Mouse (Mus musculus) gonadal fat pad, adult 2 months (tissue): ENCODE measurements around the gene Cmtm3. TPM values are rescaled to one million over a fixed set of nuclear protein-coding genes. Genes with fewer than 3 reads are reported as not detected.
A peak's percentile ranks its signal among the peaks of the same experiment; 100 is the strongest.
"Not testable (repeated sequence)": the region's sequence is repeated elsewhere in the genome, so short reads cannot be mapped to it uniquely, and the experiment has no call there.

ENCODE experiments used
- DNase-seq: peaks from one replicate; pipeline ENCODE4 v3.0.0-alpha.2; 2012; ENCODE audit warnings: low read depth
- polyA plus RNA-seq: library from polyadenylated mRNA; depleted of rRNA; stranded (reverse); fragments of >200 nt; gene quantifications from 2 replicates; pipeline ENCODE4 v1.2.3, GENCODE M21; 2012; rRNA removed

The Cmtm3 gene
- polyA plus RNA-seq, result 60.8 and 67.8 TPM in 2 replicates

DNA sequence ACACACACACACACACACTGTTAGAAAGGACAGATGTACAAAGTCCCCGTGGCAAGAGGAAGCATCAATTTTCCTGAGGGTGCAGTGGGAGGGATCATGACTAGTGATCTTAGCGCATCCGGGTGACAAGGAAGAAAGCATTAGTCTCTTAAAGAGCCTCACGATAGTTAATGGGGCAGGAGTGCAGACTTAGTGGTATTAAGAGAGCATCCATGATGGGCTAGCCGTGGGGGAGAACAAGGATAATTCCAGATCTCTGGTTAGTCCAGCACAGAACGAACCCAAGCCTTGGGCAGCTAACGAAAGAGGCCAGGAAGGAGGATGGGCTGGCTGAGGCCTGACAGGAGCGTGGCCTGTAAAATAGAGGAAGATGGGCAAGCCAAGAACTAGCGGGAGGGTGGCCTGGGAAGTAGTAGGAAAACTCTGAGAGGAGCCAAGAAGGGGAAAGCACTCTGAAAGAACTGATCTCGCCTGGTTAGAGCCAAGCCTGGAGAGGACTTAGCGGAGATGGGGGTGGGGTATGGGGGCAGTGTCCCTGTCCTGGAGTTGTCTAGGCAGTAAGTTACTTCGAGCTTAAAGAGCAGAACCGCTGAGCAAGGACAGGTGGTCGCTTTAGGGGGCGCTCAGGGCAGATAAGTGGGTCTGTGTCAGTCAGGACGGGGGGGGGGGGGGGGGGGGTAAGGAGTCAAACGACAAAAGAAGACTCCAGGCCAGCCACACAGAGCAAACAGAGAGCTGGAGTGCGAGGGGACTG lies at the start of gene Cmtm3:
Gene Cmtm3 (plus strand): TSS at position 182 of the 754 bp plus-strand sequence.
- DNase-seq, result no peak

DNA sequence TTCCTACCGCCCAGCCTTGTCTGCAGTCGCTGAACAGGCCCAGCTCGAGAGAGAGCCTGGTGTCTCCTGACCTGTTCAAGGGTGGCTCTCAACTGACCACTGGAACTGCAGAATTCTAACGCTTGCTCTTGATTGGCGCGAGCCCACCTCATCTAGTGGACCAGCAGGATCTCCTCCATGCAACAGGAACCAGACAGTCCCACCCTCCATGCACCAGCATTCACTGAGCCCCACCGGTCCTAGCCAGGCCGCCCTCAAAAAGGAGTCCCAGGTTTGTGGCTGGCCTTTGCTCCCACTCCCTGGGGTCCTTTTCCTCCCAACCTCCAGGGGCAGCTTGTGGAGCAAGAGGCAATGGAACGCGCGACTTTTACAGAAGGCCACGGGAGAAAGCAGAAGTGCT lies 46.1 kb upstream of the Cmtm3 start, which contains the start of gene Cmtm2a:
Gene Cmtm2a (minus strand): TSS at position 101 of the 400 bp plus-strand sequence.
- not testable (repeated sequence) for DNase-seq

DNA sequence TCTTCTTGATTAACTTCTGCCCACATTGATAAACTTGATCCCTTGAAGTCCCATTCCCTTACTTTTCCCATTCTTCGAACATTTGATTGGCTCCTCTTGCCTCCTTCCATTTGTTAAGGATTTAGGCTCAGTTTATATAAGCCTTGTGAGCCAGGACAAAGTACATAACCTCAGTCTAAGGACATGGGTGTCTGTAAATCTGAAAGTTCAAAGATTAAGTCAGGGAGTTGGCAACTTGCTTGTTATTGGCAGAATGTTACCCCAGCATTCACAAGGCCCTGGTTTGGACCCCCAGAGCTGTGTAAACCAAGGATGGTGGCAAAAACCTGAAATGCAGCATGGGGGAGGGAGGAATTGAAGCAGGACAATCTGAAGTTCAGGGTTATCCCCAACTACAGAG lies 44.8 kb upstream of the Cmtm3 start:
- no peak for DNase-seq

DNA sequence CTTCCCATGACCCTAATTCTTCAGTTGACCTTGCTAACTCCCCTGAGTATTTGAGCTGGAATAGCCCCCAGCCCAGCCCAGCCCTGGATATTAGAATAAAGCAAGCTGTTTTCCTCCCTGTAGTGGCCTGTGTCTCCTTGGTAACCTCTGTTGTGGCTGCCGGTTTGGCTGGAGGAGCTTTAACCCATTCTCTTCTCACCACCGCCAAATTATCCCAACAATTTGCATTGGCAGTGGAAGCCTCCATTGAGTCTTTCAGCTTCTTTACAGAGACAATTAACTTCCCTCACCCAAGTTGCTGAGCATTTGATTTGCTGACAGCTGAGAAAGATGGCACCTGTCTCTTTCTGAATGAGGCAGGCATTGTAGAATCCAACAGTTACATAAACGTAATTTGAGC lies 37.6 kb upstream of the Cmtm3 start:
- DNase-seq, result not testable (repeated sequence)

DNA sequence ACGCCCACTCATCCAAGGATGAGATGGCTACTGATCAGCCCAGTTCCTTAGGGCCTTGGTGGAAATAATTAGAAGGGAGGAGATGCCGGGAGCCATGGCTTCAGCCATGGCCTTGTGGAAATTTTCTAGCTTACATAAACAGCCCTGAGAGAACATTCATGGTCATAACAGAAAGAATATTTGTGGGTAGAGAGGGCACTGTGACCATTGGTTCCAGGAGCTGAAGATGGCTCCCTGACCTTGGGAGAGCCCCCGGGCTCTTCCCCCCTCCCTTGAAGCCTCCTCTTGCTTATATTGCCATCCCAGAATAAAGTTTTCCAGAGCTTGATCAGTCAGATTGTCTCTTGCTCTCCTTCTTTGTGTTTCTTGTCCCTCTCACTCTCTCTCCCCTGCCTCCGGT lies 36.7 kb upstream of the Cmtm3 start:
- not testable (repeated sequence) for DNase-seq

DNA sequence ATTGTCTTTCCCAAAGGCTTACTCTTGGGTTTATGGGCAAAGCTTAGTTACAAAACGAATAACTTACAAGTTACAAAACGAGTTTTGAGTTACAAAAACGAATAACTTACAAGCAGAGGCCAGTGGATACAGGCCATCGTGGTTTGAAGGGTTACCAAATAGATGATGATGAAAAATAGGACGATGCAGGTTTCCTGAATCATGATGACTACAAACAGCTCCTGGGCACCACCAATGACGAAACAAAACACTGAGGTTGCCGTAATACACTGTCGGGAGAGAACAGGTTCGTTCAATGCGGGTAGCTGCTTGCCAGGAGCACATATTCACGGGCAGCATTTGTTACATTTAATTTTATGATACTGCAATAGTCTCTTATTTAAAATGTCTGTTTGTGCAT lies 34.2 kb upstream of the Cmtm3 start:
- peak; percentile 12 for DNase-seq

DNA sequence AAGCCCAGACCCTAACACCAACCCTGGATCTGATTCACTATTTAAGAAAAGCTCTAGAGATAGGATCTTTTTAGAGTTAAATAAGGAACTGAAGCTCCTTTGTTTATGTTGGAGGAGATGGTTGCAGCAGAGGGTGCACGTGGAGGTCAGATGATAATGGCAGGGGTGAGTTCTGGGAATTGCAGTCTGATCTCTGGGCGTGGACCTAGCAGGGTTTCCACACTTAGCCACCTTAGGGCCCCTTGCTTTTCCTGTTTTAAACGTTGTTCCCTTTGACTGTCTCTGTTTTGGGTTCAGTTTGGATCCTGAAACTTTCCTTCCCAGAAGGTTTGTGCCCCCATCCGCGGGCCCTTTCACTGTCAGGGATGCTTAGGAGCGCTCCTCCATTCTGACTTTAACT lies 30.9 kb upstream of the Cmtm3 start:
- not testable (repeated sequence) for DNase-seq

DNA sequence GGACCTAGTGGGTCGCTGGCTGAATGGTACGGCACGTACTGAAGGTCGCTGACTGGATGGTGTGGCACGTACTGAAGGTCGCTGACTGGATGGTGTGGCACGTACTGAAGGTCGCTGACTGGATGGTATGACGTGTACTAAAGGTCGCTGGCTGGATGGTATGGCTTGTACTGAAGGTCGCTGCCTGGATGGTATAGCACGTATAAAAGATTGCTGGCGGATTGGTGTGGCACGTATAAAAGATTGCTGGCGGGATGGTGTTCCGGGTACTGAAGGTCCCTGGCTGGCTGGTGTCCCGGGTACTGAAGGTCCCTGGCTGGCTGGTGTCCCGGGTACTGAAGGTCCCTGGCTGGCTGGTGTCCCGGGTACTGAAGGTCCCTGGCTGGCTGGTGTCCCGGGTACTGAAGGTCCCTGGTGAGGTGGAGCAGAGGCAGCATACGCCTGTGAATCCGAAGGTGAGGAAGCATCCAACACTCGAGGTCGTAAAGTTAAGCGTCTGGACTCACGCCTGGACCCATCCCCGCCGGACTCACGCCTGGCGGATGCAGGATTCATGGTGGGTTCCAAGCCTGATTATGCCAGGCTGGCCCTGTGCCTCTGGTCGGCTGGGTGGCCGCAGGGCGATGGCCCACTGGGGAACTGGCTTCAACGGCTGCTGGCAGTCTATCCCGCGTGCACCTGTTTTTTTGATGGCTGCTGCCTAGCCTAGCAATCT lies 29.6 kb upstream of the Cmtm3 start, which contains the start of the genes Gm45711 and Cmtm1:
Gene Gm45711 (minus strand): TSS at position 641 of the 715 bp plus-strand sequence.
Gene Cmtm1 (minus strand): TSS at position 705 of the 715 bp plus-strand sequence.
- not testable (repeated sequence) for DNase-seq

DNA sequence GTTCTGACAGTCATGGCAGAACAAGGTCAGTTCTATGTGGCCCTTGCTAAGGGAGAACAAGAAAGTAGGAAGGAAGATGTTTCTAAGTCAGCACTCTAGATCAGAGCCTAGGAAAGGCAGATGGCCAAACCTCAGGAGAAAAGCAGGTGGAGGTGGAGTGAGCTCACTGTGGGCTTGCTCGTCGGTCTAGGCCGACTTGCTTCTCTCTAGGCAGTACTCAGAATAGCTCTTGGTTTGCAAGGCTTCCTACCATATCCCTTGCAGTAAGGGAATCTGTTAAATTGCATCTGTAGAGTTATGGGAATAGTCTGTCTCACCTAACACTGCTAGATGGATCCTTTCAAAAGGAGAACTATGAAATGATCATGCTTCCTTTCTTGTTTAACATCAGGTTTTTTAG lies 27.2 kb upstream of the Cmtm3 start:
- not testable (repeated sequence) for DNase-seq

DNA sequence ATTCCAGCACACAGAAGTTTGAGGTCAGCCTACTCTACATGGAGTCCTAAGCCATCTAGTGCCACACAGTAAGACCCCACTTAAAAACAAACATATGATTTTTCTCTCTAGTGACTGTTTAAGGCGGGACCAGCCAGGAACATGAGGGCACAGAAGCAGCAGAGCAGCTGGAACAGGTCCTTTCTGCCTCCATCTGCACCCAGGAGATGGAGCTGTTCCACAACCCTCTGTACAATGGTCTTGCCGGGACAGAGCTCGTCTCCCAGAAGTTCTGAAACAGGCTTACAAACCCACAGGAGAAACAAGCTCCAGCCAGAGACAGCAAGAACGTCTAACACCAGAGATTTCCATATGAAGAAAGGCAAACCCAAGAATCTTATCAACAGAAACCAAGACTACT lies 25.9 kb upstream of the Cmtm3 start:
- DNase-seq, result no peak

DNA sequence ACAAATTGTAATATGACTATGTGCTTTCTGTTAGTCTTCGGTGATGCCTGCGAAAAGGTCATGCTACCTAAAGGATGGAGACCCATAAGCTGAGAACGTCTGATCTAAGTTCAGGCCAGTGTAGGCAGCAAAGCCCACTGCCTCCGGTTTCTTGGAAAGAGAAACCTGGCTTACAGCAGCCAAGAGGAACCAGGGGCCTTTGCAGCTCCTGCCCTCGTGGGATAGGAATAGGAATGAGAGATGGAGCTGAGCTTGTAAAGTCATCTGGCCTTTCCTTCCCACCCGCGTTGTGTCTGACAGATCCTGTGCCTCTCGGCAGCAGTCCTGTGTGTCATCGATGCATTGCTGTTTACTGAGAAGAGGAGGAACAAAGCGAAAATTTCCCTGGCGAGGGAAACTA lies 17.9 kb upstream of the Cmtm3 start, which contains the start of gene Gm11020:
Gene Gm11020 (plus strand): TSS at position 301 of the 400 bp plus-strand sequence.
- DNase-seq, result not testable (repeated sequence)

DNA sequence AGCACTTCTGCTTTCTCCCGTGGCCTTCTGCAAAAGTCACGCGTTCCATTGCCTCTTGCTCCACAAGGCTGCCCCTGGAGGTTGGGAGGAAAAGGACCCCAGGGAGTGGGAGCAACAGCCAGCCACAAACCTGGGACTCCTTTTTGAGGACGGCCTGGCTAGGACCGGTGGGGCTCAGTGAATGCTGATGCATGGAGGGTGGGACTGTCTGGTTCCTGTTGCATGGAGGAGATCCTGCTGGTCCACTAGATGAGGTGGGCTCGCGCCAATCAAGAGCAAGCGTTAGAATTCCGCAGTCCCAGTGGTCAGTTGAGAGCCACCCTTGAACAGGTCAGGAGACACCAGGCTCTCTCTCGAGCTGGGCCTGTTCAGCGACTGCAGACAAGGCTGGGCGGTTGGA lies 17.3 kb upstream of the Cmtm3 start, which contains the start of gene Cmtm2b:
Gene Cmtm2b (plus strand): TSS at position 301 of the 400 bp plus-strand sequence.
- DNase-seq, result not testable (repeated sequence)

DNA sequence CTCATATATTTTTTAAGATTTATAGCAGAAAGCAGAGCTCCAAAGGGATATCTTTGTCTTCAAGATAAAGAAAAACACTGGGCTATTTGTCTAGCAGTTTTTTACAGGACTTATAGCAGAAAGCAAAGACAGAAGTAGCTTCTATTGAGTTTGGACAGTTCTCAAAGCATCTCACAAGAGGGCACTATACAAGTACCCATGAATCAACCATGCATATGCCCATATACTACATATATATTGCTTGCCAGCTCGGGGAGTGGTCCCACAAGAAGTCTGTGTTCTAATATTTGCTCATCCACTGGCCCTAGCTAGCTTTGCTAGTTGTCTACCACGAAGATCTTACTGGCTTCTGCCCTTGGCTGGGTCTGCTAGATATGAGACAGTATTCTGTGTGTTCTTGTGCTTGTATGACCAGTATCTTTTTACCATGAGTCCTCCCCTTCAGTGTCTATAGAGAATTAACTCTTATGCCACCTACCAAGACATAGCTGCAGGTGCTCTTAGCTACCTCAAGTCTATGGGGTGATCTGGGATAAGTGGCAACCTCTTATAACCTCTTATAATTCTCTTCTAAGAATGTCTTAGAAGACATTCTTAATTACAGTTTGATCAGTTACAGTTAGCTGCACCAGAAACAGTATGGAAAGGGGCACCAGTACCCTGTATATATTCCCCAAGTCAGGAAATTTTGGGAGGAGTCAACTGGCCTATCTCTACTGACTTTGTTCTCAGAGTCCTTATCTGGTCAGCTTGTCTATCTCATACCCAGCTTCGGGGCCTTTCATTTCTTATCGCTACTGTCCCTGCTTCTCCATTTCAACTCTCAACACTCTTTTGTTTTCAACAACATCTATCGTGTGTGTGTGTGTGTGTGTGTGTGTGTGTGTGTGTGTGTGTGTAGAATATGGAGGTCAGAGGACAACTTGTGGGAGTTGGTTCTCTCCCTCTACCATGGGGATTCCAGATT lies 6.3 kb upstream of the Cmtm3 start:
- no peak for DNase-seq

DNA sequence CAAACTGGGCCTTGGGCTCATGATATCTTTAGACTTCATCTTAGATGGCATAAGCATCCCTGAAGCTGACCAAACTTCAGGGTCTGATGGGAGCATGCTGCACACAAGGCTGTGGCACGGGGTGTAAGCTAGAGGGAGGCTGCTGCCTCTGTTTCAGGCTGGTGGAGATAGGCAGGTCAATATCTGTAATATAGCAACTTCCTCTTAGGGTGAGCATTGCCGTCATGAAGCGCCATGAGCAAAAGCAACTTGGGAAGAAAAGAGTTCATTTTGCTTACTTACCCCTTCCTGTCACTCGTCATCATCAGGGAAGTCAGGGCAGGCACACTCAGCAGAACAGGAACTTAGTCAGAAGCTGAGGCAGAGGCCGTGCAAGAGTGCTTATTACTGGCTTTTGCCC lies 5.4 kb upstream of the Cmtm3 start:
- no peak for DNase-seq

DNA sequence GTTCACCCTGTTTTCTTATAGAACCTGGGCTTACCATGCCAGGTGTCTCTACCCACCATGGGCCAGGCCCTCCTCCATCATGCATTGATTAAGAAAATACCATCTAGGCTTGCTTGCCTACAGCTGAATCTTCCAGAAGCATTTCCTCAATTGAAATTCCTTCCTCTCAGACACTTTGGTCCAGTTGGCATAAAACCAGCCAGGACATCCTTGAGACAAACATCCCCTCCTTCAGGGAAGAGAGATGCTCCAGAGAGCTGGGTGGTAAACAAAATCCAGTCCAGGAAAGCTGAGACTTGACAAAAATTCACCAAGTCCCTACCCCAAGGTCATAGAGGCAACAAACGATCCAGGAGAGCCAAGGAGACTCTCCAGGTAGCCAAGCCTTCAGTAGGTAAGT lies 5.0 kb upstream of the Cmtm3 start:
- DNase-seq, result no peak

DNA sequence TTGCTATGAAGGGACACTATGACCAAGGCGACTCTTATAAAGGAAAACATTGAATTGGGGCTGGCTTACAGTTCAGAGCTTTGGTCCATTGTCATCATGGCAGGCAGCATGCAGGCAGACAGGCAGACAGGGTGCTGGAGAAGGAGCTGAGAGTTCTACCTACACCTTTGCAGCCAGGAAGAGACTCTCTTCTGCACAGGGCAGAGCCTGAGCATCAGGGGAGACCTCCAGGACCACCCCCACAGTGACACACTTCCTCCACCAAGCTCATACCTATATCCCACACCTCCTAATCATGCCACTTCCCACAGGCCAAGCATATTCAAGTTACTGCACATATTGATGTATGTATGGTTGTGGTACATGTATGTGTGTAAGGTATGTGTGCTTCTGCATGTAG lies 2.4 kb upstream of the Cmtm3 start:
- DNase-seq, result no peak

DNA sequence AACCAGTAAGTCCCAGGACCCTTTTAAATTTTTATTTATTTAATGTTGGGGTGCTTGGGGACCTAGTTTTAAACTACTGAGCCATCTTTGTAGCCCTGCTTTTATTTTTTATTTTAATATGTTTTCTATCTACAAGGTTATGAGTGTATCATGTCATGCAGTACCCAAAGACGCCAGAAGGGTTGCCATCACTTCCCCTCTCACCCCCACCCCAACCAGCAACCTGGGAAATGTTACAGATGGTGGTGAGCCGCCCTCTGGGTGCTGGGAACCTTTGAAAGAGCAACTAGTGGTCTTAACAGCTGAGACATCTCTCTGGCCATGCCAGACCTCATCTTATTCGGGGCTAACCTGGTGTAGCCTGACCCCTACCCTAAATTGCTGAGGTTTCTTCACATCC lies 1.3 kb upstream of the Cmtm3 start:
- no peak for DNase-seq

DNA sequence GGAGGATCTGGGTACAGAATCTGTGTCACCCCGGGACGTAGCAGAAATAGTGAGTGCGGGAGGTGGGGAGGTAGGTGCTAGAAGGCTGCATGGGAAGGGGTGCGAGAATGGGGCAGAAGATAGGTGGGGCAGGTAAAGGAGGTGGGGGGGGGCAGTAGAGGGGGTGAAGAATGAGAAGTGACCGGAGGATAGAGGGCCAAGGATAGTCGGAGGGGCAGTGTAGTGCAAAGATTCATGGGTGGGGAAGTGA lies 698 bp downstream of the Cmtm3 start:
- DNase-seq, result no peak

DNA sequence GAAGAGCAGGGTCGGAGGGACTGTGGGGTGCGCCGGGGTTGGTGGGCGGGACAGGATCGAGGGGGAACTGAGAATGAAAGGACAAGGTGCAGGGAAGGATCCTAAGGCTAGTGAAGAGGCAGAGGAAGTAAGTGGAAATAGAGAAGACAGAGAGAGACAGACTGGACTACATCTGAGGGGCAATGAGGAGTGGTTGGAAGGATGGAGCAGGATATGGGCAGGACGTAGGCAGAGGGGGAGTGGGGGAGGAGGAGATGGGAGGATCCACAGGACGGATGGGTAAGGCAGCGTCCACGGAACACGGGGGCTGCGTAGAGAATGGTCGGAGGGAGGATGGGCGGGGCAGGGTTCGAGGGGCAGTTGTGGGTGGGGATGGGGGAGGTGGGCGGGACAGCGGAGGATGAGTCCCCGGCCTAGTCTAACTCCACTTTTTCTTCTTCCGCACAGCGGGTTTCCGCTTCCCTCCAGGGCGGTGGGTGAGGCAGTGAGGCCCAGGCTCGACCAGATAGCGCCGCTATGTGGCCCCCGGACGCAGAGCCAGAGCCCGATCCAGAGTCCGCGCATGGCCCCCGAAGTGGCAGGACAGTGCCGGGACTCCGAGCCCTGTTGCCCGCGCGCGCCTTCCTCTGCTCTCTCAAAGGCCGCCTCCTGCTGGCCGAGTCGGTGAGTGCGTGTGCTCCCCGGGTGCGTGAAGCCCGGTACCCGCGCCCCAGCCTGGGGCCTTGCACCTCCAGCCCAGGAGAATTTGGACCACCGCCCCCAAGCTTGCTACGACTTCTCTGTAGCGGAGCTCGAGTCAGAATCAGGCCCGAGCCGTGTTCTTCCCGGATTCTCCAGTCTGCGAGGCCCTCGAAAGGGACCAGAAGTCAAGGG lies 1.3 kb downstream of the Cmtm3 start:
- DNase-seq, result no peak

DNA sequence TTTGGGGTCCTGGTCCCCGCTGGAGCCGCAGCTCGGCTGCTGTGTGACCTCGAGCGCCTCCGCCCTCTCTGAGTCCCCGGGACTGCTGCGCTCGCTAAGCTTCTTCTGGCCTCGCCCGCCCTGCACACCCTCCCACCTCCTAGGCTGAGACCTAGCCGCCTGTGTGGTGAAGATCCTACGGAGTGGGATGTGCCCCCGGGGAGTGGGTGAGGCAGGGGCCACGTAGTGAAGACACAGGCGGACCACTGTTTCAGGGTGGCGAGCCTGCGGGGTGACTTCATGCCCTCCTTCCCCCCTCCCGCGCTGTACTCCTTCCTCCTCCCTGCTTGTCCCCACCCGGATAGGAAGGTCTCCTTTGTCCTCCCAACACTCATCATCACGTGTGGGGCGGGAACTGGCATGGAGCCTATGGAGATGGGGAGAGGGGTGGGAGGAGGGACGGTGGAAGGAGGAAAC lies 1.9 kb downstream of the Cmtm3 start:
- DNase-seq, result no peak

DNA sequence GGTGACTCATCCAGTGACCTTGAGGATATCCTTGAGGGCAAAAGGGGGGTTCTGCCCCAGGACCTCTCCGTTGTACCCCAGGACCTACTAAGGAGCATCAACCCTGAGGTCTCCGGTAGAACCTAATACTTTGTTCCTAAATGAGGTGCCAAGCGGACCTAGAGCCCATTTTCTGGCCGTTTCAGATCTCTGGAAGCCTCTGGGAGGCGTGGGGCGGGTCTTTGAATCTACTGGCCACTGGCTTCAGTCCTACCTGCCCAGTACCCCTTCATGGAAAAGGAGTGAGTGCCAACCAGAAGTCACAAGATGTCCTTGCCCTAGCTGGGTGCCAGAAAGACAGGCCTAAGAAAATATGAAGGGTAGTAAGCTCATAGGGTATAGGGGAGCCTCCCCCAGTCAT lies 2.5 kb downstream of the Cmtm3 start:
- no peak for DNase-seq
